Mouse (Mus musculus): ENCODE results near the gene Myo6. TPM values are rescaled to one million over a fixed set of nuclear protein-coding genes. Genes with fewer than 3 reads are reported as not detected.
A peak's percentile ranks its signal among the peaks of the same experiment; 100 is the strongest.

Myo6 gene
- 10 to 100 TPM; 55.8 to 67.1 TPM for total RNA-seq (2021)

DNA sequence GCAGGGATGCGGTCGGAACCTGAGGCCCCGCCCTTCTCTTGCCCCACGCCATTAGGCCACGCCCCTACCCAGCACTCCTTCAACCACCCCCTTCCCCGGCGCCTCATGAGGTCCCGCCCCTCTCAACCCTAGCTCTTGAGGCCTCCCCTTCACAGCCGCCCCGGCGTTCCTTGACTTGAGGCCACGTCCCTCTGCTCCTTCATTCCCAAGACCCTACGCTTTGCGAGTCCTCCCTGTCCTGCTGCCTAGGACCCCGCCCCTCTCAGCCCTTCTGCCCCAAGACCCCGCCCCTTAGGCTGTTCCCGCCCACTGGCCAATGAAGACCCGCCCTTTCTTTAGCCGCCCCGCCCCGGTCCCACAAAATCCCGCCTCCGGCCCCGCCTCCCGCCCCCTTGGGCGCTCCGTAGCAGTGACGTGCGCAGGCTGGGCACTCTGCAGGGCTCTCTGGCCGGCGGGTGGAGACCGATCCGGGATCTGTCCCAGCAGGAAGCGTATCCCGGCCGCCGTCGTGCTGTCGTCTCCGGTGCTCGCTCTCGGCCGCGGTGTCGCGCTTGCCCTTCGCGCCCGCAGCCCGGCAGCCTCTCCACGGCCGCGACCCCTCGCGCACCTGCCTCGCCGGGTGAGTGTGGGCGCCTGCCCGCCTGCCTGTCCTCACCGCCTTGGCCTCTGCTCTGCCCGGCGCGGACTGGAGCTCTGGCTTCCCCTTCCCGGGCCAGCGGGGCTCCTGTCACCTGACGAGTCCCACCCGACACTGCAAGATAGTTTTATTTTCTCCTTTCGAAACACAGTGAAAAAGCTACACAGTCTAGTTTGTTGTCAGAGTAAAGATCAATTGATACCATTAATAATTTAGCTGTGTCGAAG is at the start of gene Myo6:
Gene Myo6 (plus strand): TSS at position 421 of the 864 bp plus-strand sequence.
- intact Hi-C loops (cut with DNase I), result loop anchor here (5.0 kb wide), 1 partner anchor 37 kb away; no protein-coding TSS in a partner anchor
- DNase-seq (ENCODE audit: low spot score in 2 of 2), result peak; percentile 91 to 95

DNA sequence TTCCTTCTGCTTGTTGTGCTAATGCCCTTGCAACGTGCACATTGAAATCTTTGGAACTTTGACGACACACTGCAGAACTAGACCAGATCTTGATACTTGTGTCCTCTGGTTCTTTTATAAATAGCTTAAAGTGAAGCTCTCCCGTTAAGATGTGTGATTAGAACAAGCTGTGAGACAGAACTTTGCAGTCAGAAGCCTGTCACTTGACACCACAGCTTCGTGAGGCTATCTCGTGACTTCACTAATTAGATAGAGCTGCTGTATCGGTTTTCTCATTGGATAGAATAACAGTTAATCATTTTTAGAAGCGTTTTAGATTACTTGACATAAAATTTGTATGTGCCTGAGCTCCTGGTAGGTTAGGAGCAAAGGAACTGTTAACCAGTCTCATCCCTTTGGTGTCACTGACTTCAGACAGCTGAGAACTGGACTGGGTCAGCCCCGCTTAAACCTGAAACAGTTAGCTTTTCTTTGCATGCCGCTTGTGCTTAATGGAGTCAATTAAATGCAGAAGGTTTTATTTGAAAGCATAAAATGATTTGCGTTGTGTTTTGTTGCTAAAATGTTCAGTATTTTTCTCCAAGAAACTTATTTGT is 18.7 kb upstream of the Myo6 start:
- DNase-seq (ENCODE audit: low spot score in 2 of 2), result no peak
- intact Hi-C loops (cut with DNase I), result no loop called here

DNA sequence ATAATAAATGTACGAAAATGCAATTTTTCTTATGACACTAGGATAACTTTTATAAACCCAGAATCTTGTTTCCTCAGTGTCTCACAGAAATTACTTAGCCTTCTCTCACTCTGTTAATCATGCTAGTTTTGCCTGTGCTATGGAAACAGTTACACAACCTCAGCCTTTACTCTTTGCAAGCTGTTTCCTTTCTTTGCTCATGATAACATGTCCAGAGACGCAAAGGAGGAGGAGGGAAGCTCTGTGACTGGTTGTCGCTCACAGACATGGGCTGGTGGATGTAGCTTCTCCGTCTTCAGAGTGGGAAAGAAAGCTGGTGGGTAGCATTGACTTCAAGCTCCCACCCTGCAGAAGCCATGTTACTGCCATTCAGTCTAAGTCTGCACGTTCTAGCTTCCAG is 15.2 kb upstream of the Myo6 start:
- intact Hi-C loops (cut with DNase I), result no loop called here

DNA sequence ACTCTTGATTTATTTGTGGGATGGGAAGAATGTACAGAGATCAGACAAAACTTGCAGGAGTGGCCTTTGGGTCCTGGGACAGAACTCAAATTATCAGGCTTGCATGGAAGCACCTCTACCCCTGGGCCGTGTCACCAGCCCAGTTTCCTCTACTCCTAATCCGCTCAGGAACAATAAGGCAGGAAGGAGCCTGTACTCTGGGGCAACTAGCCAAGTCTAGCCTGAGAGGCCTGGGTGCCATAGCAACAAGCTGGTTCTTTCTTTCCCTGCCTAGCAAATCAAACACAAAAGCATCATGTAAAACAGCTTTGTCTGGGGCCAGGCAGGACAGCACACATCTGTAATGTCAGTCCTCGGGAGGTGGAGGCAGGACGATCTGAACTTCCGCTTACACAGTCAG is 9.6 kb upstream of the Myo6 start:
- DNase-seq (ENCODE audit: low spot score in 2 of 2), result peak; percentile 66 to 73
- intact Hi-C loops (cut with DNase I), result no loop called here

More for the DNA sequence above, 15.2 kb upstream of the Myo6 start:
- no peak for DNase-seq (ENCODE audit: low spot score in 2 of 2)

DNA sequence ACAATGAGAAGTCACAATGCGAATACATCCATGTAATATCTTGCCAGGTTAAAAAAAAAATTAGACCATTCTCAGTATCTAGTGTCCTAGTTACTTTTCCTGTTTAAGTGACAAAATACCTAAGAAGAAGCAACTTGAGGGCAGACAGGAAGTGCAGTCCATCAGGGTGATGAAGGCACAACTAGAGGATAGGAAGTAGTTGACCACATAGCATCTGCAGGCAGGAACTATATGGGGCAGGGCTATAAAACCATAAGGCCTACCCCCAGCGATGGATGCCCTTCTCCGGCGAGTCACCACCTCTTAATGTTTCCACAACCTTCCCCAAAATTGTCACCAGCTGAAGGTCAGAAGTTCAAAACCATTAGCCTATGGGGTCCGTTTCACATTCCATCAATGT is 8.1 kb upstream of the Myo6 start:
- DNase-seq (ENCODE audit: low spot score in 2 of 2), result no peak

DNA sequence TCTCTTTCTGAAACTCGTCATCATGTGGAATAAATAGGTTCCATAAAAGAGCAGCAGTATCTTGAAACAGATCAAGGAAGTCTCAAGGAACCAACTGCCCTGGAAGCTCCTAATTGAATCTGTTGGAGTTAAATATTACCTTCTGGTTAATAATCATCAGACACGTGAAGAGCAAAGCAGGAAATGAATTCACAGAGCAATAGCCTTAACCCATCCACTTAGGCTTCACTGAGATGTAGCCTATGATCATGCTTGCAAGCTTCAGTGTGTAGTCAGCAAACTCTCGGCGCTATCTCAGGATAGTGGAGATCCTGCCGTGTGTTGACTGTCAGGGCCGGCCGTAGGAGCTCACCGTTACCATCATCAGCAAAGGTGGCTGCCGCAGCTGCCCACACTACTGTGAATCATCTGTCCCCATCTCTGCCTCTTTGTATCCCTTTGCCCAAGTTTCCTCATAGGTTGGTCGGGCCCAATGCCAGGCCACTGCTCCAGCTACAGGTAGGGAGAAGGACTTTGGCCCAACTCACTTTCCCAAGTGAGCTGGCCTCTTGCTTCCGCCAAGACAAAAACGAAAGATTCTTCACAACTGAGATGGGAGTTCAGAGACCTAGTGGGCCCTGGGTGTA is 6.9 kb upstream of the Myo6 start:
- DNase-seq (ENCODE audit: low spot score in 2 of 2), result no peak
- intact Hi-C loops (cut with DNase I), result no loop called here

More for the DNA sequence above, 8.1 kb upstream of the Myo6 start:
- intact Hi-C loops (cut with DNase I), result no loop called here

DNA sequence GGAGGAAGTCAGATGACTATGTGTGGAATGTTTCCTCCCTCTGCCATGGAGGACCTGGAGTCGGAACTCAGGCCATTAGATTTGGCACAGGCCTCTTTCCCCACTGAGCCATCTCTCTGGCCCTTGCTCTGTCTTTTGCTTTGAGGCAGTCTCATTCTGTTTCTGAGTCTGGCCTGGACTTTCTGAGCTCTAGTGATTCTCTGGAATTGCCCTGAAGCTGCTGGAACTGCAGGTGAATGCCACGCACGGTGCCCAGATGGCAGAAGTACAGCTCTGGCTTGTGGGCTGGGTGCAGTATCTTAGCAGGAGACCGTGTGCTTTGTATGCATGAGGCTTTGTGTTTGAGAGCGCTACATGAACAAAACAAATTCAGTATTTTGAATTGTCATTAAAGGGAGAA is 5.9 kb upstream of the Myo6 start:
- intact Hi-C loops (cut with DNase I), result no loop called here

DNA sequence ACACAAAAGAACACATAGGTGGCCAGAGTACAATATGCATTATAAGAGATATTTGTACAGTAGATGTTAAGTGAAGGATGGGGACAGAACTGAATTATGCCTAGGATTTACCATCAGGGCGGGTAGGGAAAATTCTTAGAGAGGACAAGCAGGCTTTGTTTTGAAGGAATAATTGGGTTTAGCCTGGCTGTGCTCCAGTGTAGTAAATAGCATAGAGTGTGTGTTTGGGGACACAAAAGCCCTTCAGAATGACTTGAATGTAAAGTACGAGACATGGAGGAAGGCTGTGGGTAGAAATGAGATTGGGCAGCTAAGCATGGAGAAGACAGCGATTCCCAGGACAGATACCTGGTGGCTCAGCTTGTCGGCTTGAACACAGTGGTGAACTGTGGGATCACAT is 3.4 kb upstream of the Myo6 start:
- intact Hi-C loops (cut with DNase I), result no loop called here
- DNase-seq (ENCODE audit: low spot score in 2 of 2), result no peak

More for the DNA sequence above, 5.9 kb upstream of the Myo6 start:
- peak in 1 of 2 experiments; percentile 23 for DNase-seq (ENCODE audit: low spot score in 2 of 2)

DNA sequence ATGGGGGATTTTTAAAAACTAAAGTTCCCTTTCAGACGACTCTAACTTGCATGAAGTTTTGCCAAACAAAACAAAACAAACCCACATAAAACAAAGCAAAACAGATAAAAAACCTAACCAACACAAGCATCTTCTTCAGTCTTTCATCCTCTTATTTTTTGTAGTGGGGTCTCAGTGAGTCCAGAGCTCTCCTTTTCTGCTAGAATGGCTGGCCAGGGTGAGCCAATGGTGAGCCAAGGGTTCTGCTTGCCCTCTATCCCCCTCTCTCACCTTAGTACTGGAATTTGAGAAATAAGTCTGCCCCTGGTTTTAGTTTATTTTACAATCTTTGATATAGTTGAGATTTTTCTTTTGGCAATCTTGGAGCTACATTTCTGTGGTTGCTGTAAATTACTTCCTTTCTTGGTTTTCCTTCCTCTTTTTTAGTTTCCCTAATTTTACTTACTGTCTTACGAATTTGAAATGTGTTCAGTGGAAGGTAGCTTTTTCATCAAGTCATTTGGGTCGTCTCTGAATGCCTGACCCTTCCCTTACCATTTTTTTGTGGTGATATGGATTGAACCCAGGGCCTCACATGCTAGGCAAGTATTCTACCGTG is 1.6 kb upstream of the Myo6 start:
- DNase-seq (ENCODE audit: low spot score in 2 of 2), result no peak
- intact Hi-C loops (cut with DNase I), result no loop called here

DNA sequence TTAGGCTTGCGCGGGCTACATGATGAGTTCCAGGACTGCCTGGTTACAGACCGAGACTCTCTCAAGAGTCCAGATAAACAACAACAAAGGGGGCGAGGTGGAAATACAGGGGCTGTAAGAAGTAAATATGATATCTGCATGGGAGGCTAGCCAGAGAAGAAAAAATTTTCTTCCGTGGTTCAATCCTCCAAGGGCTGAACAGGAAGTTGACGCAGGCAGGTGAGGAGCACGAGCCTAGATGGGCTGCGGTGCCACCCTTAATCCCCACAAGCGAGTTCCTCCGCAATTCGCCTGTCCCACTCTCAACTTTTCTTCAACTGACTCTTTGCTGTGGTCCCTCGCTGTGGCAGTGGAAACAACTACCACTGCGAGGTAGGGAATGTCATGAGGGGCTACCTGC is 640 bp upstream of the Myo6 start:
- DNase-seq (ENCODE audit: low spot score in 2 of 2), result peak in 1 of 2 experiments; percentile 27
- intact Hi-C loops (cut with DNase I), result no loop called here

DNA sequence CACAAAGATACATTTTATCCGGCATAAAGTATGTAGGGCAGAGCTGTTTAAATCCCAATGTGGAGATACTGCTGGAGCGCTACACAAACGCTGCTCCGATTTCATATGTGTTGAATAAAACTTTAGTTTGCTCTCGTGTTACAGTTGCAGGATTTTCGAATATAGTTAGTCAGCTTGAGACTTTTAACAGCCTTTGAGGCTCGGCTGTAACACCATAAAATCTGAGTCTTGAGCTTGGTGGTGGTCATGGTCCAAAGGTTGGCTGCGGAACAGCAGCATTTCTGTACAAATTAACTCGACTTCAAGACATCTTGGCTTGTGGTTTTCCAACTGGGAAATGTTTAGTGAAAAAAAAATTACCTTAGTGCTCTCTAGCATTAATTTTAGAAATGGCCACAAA is 859 bp downstream of the Myo6 start:
- DNase-seq (ENCODE audit: low spot score in 2 of 2), result peak in 1 of 2 experiments; percentile 33
- intact Hi-C loops (cut with DNase I), result loop anchor here (5.0 kb wide), 1 partner anchor 37 kb away; no protein-coding TSS in a partner anchor

DNA sequence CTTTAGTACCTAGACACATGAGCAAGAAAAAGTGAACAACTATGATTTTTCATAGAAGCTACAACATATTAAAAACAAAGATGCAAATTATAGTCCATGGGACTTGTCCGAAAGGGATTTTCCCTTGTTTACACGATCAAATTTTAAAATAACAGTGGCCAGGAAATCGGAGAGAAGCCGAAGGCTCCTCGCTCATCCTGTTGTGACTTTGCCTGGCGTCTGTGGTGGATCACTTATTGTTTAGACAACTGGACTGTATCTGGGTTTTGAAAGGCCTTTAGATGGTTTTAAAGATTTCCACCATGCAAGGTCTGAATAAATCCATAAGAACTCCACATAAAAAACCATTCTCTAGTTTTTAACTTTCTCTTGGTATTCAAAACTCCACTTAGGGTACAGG is 1.6 kb downstream of the Myo6 start:
- no peak for DNase-seq (ENCODE audit: low spot score in 2 of 2)
- intact Hi-C loops (cut with DNase I), result loop anchor here (5.0 kb wide), 1 partner anchor 36 kb away; no protein-coding TSS in a partner anchor

DNA sequence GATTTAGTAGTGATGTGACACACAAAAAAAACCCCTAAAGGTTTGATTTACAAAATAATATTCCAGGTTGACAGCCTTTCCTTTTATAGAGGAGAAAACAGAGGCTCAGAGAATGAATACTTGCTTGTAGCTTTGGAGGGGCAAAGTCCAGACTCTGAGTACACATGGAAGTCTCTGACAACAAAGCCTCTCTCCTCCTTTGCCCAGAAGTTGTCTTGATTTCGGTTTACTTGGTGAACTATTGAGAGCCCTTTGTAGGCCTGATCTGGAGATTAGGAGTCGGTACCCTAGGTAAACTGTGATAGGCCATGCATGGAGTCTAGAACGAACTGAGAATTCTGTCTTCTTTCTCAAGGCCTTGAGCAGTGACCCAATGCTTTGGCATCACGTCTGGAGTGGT is 2.3 kb downstream of the Myo6 start:
- intact Hi-C loops (cut with DNase I), result loop anchor here (5.0 kb wide), 1 partner anchor 35 kb away; no protein-coding TSS in a partner anchor
- DNase-seq (ENCODE audit: low spot score in 2 of 2), result no peak

DNA sequence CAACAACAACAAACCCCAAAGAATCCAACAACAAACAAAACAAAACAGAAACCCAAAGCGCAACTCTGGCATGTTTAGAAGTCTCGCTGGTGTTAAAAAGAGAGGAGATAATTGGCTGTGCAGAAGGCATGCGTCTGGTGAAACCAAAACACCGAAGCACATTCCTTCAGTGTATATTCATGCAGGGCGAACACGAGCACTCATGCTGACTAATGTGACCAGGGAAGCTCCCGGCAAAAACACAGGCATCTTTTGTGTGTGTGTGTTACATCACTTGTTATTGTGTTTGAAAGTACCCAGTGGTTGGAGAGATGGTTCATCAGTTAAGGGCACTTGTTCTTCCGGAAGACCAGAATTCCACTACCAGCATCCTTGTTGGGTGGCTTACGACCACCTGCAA is 4.7 kb downstream of the Myo6 start:
- DNase-seq (ENCODE audit: low spot score in 2 of 2), result no peak
- intact Hi-C loops (cut with DNase I), result loop anchor here (5.0 kb wide), 1 partner anchor 33 kb away; no protein-coding TSS in a partner anchor

DNA sequence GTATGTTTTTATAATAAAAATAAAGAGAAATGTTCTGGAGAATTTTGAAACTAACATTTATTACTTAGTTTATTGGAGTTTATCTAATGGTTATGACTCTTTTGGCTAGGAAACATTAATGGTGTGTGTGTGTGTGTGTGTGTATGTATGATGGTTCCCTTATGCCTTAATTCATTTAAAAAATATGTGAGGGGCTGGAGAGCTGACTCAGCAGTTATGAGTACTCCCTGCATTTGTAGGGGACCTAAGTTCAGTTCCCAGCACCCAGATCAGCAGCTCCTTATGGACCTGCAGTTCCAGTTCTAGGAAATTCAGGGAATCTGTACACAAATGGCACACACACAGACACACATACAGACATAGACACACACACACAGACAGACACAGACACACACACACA is 6.4 kb downstream of the Myo6 start:
- no peak for DNase-seq (ENCODE audit: low spot score in 2 of 2)
- intact Hi-C loops (cut with DNase I), result no loop called here

DNA sequence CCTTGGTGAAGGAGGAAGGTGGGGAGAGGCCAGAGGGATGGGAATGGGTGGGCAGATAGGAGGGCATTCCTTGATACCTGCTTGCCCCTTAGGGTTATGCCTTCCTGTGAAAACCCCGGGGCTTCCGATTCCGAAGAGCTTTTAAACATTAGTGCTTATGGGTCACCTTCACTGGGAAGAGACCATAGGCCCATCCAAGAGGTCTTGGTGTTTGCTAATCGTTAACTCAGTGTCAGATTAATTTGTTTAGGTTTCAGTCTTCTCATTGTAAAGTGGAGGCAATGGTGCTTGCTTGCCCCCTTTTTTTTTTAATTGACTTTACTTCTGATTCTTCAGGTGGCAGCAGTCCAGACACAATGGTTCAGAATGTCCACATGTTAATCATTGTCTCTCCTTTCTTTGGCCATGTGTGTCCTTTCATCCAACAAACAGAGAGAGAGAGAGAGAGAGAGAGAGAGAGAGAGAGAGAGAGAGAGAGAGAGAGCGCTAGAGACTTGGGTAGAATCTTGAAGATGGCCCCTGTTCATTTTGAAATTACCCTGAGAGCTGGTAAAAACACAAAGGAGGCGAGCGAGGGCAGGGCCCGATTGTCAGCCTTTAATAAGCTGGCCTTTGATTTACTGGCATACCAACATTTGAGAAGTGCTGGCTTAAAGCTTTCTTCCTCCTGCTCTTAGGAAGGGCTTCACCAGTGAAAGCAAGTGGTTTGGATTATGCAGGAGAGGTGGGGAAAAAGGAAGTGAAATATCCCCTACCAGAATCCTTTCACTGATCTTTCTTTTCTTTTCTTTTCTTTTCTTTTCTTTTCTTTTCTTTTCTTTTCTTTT is 7.8 kb downstream of the Myo6 start:
- intact Hi-C loops (cut with DNase I), result no loop called here
- DNase-seq (ENCODE audit: low spot score in 2 of 2), result no peak

DNA sequence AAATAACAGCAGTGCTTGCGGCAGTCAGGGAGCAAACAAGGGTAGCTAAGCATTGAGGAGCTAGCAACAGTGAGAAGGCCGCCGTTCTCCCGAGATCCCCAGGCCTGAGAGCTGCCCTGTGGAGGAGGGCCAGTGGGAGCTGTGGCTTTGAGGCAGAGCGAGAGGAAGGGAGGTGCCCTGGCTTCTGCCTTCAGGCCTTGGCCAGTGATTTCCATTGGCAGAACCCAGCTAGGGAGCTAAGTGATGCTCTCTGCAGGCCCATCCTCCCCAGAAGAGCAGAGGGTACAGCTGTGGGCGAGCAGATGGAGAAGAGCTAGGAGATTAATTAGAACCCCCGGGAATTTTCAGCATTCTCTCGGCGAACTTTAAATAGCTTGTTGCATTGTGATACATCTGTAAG is 8.8 kb downstream of the Myo6 start:
- peak in 1 of 2 experiments; percentile 39 for DNase-seq (ENCODE audit: low spot score in 2 of 2)
- intact Hi-C loops (cut with DNase I), result no loop called here

DNA sequence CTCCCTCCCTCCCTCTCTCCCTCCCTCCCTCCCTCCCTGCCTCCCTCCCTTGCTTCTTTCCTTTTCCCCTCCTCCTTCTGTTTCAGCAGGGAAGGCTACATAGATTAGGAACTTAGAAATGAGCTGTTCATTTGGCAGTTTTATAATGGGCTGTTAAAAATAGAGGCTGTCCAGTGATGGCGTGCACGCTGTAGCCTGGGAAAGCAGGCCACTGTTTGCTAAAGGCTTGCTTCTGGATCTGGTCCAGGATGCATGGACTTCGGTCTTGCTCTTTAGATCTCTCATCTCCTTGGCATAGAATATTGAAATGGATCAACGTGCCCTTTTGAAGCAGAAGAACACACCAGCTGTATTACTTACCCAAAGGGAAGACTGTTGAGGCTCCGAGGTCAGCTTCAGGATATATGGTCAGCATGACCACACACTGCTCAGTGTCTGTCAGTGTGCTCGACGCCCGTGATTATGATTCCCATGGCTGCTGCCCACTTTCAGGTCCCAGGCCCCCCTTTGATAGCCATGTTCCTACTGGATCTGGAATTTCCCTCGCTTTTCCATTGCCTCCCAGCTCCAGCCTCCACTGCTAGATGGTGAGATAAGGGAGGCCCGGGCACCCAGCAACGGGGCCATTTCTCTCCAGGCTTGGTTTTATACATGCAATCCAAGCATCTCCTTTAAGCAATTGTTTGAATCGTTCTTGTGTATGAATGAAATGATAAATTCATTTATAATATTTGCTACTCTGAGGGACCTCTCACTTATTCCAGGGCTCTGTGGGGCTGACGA is 12.1 kb downstream of the Myo6 start:
- intact Hi-C loops (cut with DNase I), result no loop called here
- no peak for DNase-seq (ENCODE audit: low spot score in 2 of 2)

Measured in left cerebral cortex, postnatal 25 days (tissue).